Mouse (Mus musculus): ENCODE results near the gene Gm813.
"Not testable (repeated sequence)": the region's sequence is repeated elsewhere in the genome, so short reads cannot be mapped to it uniquely, and the experiment has no call there.

The Gm813 gene

DNA sequence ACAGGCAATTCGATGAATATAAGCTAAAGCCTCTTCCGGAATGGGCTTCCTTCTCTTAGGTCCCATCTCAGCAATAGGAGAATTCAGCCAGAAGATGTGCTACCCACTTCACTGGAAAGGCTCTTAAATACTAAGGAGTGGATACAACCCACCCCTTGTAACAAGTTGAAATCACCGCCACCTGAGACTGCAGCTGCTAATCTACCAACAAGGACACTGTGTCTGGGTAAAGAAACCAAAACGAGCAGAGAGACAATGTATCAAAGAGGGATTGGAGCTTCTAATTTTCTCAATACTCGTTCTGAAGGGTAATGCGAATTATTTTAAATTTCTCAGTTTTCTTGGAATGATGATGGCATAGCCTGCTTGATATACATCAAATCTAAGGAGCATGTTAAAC, at the start of gene Gm813:
Gene Gm813 (minus strand): TSS at position 101 of the 400 bp plus-strand sequence.
- DNase-seq = no peak

GRCm38 (mm10) chr16:58665137-58665536, 48.4 kb upstream of the Gm813 start:
- not testable (repeated sequence) for DNase-seq

GRCm38 (mm10) chr16:58663816-58664215, 47.0 kb upstream of the Gm813 start:
- no peak for DNase-seq

DNA sequence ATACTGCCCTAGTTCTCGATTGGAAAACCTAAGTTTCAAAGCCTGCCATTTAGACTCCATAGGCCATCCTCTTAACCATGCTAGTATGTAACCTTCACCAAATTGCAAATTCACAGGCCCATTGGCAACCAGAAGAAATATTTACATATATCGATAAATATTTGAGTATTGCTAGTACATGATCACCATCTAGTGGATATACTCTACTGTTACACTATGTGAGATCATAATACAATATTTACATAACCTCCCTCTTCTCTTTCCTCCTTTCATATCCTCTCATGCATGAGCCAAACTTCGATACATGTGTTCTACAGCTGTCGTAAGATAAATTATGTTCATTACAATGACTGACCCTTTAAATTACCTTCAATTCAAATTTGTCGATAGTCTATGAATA, 46.2 kb upstream of the Gm813 start:
- no peak for DNase-seq

DNA sequence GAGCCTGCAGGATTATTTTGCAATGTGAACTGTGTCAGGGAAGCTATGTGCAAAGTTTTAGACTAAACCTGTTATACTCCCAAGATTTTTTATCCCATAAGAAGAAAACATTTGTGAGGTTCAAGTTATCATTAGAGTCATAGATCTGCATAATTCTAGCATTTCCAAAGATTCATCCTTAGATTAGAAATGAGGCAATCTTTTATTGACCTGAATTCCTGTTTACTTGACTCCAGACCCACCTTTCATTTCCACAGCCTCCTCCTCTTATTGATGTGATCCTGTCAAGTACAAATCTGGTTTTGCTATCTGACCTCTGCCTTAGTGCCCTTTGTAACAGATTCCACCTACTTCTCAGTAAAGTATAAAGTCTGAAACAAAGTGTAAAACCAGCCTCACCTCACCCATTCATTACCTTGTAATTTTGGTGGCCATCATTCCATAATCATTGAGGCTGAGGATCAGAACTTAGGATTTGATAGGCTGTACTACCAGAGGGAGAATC, 45.6 kb upstream of the Gm813 start:
- DNase-seq = no peak

DNA sequence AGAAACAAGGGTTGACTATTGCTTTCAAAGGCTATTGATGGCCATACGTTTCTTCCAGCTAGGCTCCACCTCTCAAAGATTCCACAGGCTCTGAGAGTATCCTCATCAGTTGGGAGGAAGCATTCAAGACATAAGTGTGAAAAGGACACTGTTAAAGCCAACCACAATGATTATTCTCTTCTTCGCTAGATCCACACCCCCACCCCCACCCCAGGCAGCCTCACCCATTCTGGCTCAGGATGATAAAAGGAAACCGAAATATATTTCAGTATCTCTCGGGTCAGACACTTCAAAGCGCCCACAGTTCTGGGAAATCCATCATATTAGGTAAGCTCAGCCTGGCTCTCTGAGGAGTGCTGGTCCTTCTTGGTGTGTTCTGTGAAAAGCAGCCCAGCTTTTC, 45.0 kb upstream of the Gm813 start:
- DNase-seq = no peak

DNA sequence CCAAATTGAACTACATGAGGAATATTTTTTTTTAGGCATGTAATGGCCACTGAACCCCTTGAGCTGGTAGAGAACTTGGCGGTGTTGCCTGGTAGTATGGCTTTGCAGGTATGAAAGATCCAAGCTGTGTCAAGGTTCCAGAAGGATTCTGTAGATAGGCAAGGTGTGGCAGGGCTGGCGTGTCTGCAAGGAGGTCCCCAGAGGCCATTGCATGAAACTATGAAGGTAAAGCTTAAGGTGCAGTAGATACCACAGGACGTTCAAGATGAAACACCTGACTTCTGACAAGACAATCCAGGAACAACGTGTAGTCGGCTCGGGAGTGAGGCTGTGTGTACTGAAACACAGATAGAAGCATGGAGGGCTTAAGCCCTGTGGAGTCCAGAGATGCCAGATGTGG, 41.9 kb upstream of the Gm813 start:
- DNase-seq = no peak

DNA sequence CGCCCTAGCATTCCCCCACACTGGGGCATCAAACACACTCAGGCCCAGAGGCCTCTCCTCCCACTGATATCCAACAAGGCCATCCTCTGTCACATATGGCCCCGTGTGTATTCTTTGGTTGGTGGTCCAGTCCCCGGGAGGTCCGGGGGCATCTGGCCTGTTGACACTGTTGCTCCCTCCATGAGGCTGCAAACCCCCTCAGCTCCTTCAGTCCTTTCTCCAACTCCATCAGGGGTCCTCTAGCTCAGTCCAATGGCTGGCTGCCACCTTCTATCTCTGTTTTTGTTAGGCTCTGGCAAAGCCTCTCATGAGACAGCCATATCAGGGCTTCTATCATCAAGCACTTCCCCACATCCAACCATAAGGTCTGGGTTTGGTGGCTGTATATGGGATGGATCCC, 39.7 kb upstream of the Gm813 start:
- DNase-seq = no peak

DNA sequence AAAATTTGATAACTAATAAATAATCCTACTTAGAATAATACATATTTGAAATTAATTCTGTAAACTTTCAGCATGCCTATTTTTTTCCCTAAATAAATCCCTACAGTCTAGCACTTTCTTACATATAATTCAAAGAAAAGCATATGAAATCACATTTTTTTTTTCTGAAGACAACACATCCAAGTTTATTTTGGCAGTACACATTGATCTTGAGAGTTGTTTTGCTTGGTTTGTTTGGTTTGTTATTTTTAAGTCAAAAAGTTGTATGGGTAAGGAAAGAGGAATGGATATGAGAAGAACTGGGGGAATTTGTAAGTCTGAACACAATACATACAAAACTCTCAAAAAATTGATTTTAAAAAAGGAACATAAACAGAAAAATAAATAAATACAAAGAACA, 39.0 kb upstream of the Gm813 start:
- no peak for DNase-seq

DNA sequence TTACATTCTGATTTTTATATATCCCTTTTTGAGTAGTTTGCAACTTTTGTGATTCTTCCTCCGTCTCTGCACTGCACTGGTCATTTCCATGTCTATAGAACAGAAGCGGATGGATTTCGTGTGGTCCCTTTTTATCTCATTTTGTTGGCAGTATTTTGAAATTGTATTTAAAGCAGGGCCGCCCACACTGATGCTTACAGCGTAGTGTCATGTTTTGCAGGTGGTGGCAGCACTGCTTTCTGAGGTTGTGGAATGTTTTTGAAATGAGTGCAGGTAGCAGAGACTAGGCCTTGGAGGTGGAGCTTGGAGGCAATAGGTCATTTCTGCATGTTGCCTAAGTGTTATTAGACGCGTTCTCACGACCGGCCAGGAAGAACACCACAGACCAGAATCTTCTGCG, 33.2 kb upstream of the Gm813 start:
- DNase-seq = no peak

GRCm38 (mm10) chr16:58638689-58639175, 22.0 kb upstream of the Gm813 start, which contains the start of gene E330017A01Rik:
Gene E330017A01Rik (minus strand): TSS chr16:58638739.
- no peak for DNase-seq

DNA sequence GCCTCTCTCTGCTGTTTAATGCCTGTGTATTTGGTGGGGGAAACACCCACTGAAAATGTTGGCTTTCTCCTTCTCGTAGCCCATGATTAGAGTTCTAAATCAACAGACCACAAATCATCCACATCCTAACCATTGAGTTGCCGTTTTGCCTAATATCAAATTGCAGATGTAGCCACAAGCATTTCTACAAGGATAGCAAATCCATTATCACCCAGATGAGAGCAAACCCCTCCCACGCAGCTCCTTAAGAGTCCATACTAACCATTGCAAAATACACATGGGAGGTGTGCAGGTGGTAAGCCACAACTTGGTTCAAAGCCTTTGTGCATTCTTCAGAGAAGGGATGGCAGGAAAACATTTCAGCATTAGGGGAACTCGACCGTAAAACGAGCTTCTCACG, 21.2 kb upstream of the Gm813 start:
- DNase-seq = no peak

- DNase-seq = no peak
These were observed 20.7 kb upstream of the Gm813 start for GRCm38 (mm10) chr16:58637448-58637847.

DNA sequence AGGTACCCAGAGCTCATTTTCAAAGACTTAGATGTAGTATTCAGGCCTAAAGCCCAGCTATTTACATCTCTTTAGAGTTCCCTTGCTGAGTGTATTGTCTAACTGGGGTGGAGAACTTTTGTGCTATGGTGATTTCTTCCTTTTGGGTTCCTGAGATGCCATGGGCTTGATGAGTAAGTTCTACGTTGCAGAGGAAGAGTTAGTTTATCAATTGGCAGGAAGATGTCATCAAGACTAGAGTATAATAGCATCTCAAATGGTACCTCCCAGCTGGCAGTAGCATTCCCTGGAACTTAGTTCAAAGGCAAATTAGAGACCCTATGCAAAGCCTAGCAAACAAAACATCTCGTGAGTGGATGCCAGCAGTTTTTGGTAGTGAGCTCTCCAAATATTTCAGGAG, 19.1 kb upstream of the Gm813 start:
- DNase-seq = no peak

GRCm38 (mm10) chr16:58629736-58630135, 13.0 kb upstream of the Gm813 start:
- DNase-seq = no peak

DNA sequence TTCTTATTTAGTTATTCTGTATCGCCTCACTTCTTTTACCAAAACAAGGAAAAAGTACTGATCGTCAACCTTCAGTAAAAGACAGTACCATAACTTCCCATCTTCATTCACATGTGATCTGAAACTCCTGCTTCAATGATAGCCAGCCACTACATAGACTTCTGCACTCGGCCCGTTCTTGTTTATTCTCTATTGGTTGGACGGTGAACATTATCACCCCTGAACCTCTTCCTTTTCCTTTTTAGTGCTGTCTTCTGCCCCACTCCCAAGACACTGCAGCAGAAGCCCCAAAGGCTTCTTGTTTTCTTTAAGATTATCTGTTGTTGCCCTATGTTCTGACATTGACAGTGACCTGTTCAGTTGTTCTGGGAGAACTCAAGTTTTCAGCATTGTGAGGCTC, 12.2 kb upstream of the Gm813 start:
- DNase-seq = no peak

DNA sequence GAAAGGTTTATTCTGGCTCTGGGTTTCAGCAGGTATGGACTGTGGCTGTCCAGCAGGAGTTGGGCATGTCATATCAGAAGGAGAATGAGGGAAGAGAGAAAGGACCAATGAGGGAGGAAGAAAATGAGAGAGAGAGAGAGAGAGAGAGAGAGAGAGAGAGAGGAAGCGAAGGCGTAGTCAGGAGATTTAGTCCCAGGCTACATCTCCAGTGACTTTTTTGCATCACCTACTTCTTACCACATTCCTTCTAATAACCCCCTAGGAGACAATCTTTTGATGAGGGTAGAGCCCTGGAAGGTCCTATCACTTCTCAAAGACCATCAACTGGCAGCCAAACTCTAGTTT, 11.5 kb upstream of the Gm813 start:
- no peak for DNase-seq

- no peak for DNase-seq
These were observed 11.0 kb upstream of the Gm813 start for GRCm38 (mm10) chr16:58627597-58628335.

DNA sequence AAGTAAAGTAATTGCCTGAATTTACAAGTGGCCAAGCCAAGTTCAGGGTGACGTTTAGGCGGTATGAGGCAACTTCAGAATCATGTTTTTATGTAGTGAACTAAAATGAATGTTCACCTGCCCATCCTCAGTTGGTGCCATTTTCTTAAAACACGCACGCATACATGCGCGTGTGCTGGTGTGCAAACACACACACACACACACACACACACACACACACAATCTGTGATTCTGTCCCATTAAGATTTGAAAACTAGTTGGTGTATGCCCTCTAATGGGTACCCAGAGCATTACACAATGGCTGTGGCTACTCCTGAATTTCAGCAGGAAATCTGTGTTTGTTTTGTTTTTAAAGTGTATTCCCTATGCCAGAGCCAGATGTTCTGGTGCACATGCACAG, 7.2 kb upstream of the Gm813 start:
- no peak for DNase-seq

GRCm38 (mm10) chr16:58623114-58623513, 6.3 kb upstream of the Gm813 start:
- DNase-seq = no peak

DNA sequence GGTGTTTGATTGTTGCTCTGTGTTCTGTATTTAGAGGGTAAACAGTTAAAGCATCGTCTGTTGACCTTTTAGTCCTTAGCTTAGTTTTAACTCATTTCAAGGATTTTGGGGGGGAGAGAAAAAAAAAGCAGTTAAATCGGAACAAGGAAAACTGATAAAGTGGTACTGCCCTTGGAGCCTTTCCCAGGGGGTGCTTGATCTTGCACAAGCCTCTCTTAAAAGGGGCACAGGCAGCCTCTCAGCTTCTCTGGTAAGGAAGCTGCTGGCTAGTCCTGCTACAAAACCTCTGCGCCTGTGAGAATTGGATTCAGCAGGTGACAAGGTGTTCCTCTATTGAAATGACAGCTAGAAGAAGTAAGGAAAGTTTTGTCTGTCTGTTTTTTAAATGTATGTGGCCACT, 5.6 kb upstream of the Gm813 start:
- DNase-seq = no peak

DNA sequence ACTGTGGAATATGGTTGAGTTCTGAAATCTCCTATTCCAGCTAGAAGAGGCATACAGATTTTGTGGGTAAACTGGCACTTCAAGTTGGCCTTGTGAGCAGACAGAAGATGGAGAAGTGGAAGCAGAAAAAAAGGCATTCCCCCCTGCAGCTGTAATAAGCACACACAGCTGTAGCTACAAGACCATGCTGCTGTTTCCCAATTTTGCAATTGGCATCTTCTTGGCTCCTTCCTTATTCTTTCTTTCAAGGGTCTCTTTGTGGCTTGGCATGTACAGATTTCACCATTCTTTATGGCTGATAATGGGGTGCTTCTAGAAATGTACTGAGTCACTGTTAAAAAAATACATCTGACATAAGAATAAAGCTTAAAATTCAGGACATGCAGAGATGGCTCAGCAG, 568 bp upstream of the Gm813 start:
- DNase-seq = no peak

GRCm38 (mm10) chr16:58612969-58613368, 3.8 kb downstream of the Gm813 start:
- no peak for DNase-seq

DNA sequence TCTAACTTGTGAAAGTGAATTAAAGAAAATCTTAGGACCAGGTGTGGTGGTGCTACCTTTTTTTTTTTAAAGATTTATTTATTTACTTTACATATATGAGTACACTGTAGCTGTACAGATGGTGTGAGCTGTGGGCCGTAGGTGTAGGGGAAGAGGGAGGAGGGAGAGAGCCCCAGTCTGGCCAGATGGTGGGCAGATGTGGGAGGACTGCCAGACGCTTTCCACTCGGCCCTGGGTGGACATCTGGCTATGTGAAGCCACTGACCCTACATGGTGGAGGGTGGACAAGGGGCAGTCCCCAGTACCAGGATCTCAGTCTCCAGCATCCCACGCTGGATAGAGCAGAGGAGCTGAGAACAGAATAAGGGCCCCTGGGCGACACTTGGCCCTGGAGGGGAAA, 9.7 kb downstream of the Gm813 start:
- no peak for DNase-seq

DNA sequence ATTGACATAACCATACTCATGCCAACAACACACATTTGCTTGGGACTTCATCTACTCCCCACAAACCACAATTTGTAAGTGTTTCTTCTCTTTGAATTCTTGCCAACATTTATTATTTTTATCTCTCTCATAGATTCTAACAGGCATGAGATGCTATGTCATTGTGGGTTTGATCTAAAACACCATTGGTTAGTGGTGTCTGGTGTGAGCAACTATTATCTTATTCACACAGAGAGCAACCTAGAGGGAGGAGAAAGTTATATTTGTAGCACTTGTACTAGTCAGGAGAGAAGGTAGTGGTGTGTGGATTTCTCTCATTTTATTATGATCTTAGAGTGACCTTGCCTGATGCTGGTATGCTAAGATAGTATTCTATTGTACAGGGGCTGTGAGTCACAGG, 12.1 kb downstream of the Gm813 start:
- no peak for DNase-seq
